Mouse (Mus musculus) embryonic fibroblast, embryonic 13.5 days (primary cell): Measurements from ENCODE around the gene Gm44502. TPM values are rescaled to one million over a fixed set of nuclear protein-coding genes. Genes with fewer than 3 reads are reported as not detected.

Source experiments
- H3K27ac ChIP-seq: 2 replicates; pipeline ENCODE4 v1.5.1; 2012; ENCODE audit warnings: low read length, control low read depth, inconsistent platforms; ENCODE audit not compliant: insufficient read depth
- H3K4me1 ChIP-seq: 2 replicates; pipeline ENCODE4 v1.6.1; 2011; ENCODE audit warnings: low read length; ENCODE audit not compliant: control insufficient read depth, insufficient read depth
- H3K4me3 ChIP-seq: 2 replicates; pipeline ENCODE4 v1.5.1; 2011; ENCODE audit warnings: mild to moderate bottlenecking, control low read depth, low read length; ENCODE audit not compliant: insufficient read depth
- CTCF ChIP-seq: IDR thresholded peaks from 2 replicates; pipeline ENCODE4 v1.5.1; 2011; ENCODE audit warnings: mild to moderate bottlenecking, control low read depth, low read length, moderate library complexity, borderline replicate concordance; ENCODE audit not compliant: insufficient read depth
- POLR2A ChIP-seq: IDR thresholded peaks from 2 replicates; pipeline ENCODE4 v1.6.1; 2011; ENCODE audit warnings: low read depth, mild to moderate bottlenecking, control low read depth, low read length, moderate library complexity
- polyA plus RNA-seq: library from polyadenylated mRNA; stranded (reverse); fragments of >200 nt; gene quantifications from 2 replicates; pipeline ENCODE4 v1.2.4, GENCODE M21; 2011; ENCODE audit warnings: low read depth; ENCODE audit not compliant: missing spikeins, insufficient read length

Gm44502 gene
- polyA plus RNA-seq, 1 experiment, result 1.6 TPM

DNA sequence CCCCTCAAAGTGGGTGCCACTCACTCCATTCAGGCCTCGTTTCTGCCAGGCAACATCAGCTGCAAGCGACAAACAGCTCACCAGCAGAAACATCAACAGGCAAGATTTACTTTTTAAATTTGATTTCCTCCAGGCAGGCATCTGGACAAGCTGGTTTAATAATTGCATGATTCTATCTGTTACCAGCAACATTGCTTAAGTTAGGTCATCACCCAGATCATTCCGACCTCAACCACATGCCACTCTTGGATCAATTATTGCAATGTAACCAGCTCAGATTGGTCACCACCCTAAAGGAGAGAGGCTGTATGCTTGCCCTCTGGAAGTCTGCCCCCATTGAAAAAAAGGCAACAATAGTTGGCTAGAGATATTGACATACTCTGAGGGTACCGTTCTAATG lies 42.0 kb upstream of the Gm44502 start:
- no peak overlapping the region for H3K27ac ChIP-seq
- TF ChIP-seq POLR2A (no peak), CTCF (no peak)
- no peak overlapping the region for H3K4me3 ChIP-seq
- no peaks in the 10 kb centered on the region for H3K4me1 ChIP-seq

DNA sequence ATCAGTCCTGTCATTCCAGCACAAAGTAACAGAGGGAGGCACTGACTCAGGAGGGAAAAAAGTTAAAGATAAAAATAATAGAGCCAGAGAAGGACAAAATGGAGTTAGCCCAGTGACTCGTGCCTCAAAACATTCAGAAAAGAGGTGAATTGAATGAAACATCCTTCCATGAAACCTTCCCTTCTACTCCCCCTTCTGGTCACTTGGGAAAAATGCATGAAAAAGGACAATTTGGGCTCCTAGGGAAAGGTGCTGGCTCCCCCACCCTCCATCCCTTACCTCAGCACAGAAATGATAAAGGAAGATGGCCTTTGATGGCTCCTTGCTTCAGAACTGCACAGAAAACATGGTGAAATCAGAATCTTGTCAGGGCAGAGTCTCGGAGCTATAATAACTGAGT lies 39.1 kb upstream of the Gm44502 start:
- H3K4me3 ChIP-seq, result no peak overlapping the region
- TF ChIP-seq POLR2A (no peak), CTCF (no peak)
- H3K27ac ChIP-seq, result no peak overlapping the region
- no peaks in the 10 kb centered on the region for H3K4me1 ChIP-seq

DNA sequence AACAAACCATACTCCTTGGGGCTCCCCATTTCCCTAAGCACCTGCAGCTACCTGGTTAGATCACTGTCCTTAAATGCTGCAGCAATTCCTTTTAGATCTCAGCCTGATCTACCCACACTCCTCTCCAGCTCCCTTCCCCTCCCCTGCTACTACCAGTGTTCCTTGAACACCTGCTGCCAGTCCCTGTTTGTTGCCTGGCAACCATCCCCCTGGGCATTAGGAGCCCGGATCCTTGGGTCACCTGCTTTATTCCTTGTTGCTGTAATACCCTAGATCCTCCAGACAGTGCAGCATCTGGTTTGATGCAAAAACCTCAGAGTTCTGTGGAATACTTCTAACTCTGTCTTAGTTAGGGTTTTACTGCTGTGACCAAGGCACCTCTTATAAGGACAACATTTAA lies 35.6 kb upstream of the Gm44502 start:
- Histone ChIP-seq H3K4me1 (no peaks in the 10 kb centered on the region), H3K27ac (no peak overlapping the region), H3K4me3 (no peak overlapping the region)
- no peak for TF ChIP-seq POLR2A
- no peak for TF ChIP-seq CTCF

DNA sequence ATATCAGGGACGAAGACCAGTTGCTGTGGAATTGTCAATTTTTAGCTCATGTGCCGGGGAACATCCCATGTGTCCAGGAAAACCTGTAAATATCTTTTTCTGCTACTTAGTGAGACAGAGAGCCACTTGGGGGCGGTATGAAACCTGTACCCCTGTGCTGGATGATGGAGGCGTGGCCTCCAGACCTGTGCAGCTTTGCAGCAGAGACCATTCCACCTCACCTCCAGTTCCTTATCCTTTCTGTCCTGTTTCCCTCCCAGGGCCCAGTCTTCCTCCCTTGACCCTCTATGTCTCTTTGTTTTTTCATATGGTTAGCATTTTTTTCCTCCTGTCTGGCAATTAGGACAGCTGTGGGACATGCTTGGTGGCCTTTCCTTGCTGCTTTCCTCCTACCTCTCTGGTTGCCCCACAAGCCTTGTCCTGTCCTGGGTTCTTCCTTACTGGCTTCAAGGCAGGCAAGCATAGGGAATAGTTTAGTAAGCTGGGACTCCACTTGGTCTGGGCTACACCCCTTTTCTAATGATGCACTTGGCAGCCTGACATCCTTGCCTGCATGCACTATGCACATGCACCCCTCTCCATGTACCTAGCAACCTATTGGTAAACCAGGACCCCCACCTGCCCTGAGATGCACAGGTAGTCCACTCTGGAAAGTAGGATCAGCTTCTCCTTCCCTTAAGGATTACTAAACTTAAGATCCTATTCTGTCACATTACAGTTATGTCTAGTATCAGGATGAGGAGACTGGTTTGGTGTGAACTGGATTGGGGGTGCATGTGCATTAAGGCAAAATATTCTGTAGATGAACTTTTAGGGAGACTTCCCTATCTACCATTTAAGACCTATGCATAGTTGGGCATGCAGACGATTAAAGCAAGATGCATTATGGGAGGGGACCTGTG lies 34.1 kb upstream of the Gm44502 start:
- Histone ChIP-seq H3K4me1 (no peaks in the 10 kb centered on the region), H3K27ac (no peak overlapping the region), H3K4me3 (no peak overlapping the region)
- no peak for TF ChIP-seq POLR2A
- TF ChIP-seq CTCF, result no peak

DNA sequence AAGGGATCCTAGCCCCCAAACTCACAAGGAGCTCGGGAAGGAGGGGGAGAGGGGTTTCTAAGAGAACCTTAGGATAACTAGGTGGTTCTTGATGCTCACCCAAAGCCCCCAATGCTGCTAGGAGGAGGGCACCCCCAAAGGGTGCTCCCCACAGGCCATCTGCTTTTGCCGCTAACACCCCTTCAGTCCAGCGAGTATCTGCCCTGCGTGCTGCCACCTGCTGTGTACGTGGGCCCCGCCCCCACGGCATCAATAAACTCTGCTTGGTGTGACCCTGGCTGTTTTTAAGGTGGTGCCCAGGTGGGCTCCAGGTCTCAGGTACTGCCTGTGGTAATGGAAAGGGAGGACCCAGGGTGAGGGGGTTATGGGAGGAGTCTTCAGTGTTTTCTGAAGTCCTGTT lies 32.7 kb upstream of the Gm44502 start:
- no peak overlapping the region for H3K27ac ChIP-seq
- no peaks in the 10 kb centered on the region for H3K4me1 ChIP-seq
- TF ChIP-seq CTCF (no peak), POLR2A (no peak)
- no peak overlapping the region for H3K4me3 ChIP-seq

DNA sequence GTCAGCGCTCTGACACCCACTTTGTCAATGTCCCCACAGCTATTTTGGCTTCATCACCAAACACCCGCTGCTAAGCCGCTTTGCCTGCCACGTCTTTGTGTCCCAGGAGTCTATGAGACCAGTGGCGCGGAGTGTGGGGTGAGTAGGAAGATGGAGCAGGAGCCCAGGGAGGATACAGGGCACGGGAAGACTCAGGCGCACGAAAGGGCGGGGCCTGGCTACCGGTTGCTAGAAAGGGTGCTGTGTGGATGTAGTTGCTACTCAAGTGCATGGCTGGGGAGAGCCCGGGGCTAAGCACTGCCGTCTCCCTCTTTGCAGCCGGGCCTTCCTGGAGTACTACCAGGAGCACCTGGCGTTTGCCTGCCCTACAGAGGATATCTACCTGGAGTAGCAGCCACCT lies 31.8 kb upstream of the Gm44502 start:
- H3K27ac ChIP-seq, result no peak overlapping the region
- TF ChIP-seq CTCF, result no peak
- TF ChIP-seq POLR2A, result no peak
- no peak overlapping the region for H3K4me3 ChIP-seq
- H3K4me1 ChIP-seq, result no peaks in the 10 kb centered on the region

DNA sequence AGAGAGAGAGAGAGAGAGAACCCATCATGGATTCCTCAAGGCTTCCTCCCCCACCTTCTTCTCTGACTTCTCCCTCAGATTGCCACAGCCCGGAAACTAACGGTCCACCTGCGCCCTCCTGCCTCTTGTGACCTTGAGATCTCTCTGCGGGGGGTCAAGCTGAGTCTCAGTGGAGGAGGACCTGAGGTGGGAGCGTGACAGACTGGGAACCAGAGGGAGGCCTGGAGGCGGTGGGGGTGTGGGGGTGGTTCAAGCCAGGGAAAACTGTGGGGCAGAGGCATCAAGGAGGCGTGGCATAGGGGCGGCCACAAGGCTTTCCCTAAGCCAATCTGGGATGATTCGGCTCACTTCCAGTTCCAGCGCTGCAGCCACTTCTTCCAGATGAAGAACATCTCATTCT lies 30.8 kb upstream of the Gm44502 start:
- no peak overlapping the region for H3K27ac ChIP-seq
- TF ChIP-seq POLR2A (no peak), CTCF (no peak)
- H3K4me3 ChIP-seq, result no peak overlapping the region
- no peaks in the 10 kb centered on the region for H3K4me1 ChIP-seq

DNA sequence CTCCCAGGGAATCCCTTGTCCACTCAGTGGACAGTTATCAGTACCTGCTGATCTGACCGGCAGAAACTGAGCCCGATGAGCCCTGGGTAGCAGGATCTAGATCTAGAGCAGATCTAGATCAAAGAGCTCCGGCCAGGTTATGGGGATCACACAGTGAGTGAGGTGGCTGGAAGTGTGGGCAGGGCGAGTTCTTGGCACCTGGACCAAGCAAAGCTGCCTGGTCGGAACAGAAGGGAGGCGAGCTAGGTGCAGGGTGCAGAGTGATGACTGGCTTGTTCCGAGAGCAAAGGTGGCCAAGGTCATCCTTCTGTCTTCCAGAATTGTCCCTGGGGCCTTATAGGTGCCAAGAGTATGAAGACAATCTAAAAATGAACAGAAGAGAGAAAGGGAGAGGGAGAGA lies 30.3 kb upstream of the Gm44502 start:
- no peaks in the 10 kb centered on the region for H3K4me1 ChIP-seq
- H3K27ac ChIP-seq, result no peak overlapping the region
- no peak overlapping the region for H3K4me3 ChIP-seq
- TF ChIP-seq CTCF (no peak), POLR2A (no peak)

DNA sequence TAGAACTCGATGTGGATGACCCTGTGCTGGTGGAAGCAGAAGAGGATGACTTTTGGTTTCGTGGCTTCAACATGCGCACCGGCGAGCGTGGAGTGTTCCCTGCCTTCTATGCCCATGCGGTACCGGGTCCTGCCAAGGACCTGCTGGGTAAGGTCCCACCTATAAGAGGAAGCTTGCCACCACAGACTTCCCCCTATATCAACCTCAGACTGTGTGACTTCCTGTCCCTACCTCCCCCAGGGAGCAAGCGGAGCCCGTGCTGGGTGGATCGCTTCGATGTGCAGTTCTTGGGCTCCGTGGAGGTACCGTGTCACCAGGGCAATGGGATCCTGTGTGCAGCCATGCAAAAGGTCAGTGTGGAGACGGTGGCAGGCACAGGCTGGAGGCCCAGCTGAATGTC lies 29.4 kb upstream of the Gm44502 start:
- Histone ChIP-seq H3K4me3 (no peak overlapping the region), H3K4me1 (no peaks in the 10 kb centered on the region), H3K27ac (no peak overlapping the region)
- no peak for TF ChIP-seq CTCF
- TF ChIP-seq POLR2A, result no peak

DNA sequence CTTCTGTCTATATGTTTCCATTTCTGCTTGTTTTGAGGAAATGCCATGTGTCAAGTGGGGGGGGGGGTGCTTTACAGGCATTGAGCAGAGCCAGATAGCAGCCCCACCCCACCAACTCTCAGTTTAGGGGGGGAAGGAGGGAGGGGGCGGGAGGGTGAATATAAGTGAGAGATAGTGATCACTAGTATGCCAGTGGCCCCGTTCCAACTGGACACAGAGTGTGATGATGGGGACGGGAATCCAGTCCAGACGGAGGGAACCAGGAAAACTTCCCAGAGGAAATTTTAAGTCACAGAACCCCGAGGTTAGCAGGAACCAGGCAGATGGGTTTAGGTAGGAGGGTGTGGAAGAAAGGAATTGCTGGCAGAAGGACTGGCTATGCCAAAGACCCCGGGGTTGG lies 26.1 kb upstream of the Gm44502 start:
- TF ChIP-seq POLR2A (no peak), CTCF (no peak)
- H3K4me3 ChIP-seq, result no peak overlapping the region
- no peak overlapping the region for H3K27ac ChIP-seq
- H3K4me1 ChIP-seq, result no peaks in the 10 kb centered on the region
